ENCODE assay signal across 19 mouse cellular contexts in genomic region chr10:102527901-102528300, GRCm38 (mm10). TPM values are rescaled to one million over a fixed set of nuclear protein-coding genes. Genes with fewer than 3 reads are reported as not detected.
A peak's percentile ranks its signal among the peaks of the same experiment; 100 is the strongest.
DNase-seq lines count a peak whose midpoint lies in the region; ATAC-seq lines count a peak whose summit lies in the region.
"Had no signal": no experiment of that assay in that cellular context is flagged by ENCODE, and none has a peak within 500 bp of the region (broad histone marks: within the 10 kb centered on the region; RNA-seq: fewer than 3 reads in every experiment).

No protein-coding gene starts in this region.

- H3K9me3 ChIP-seq in kidney, embryonic 15.5 days (replicated peaks) = no peaks in the 10 kb centered on the region
- H3K9me3 ChIP-seq in lung, embryonic 15.5 days = no peaks in the 10 kb centered on the region
- H3K9me3 ChIP-seq in intestine, embryonic 16.5 days (ENCODE audit: control insufficient read depth, low read length) = no peaks in the 10 kb centered on the region
- H3K9me3 ChIP-seq in stomach, embryonic 16.5 days (replicated peaks; ENCODE audit: control insufficient read depth, low read length) = no peaks in the 10 kb centered on the region
- H3K9me3 ChIP-seq: embryonic facial prominence, embryonic 10.5 days; forebrain, embryonic 13.5 days; heart, embryonic 15.5 days had no signal

- no peak overlapping the region for H3K4me2 ChIP-seq in kidney, embryonic 15.5 days
- no peak overlapping the region for H3K4me2 ChIP-seq in lung, embryonic 15.5 days
- H3K4me2 ChIP-seq in intestine, embryonic 16.5 days (ENCODE audit: low read depth, low read length) = no peak overlapping the region
- no peak overlapping the region for H3K4me2 ChIP-seq in stomach, embryonic 16.5 days (ENCODE audit: low read depth, low read length)
- H3K4me2 ChIP-seq: forebrain, embryonic 13.5 days; heart, embryonic 11.5 days; heart, embryonic 15.5 days had no signal

- ATAC-seq in kidney, embryonic 15.5 days (replicated peaks; ENCODE audit: low FRiP score) = peak; percentile 70; the same call in 1 of the 2 replicates
- peak; percentile 46; the same call in 1 of the 2 replicates for ATAC-seq in lung, embryonic 15.5 days (ENCODE audit: borderline replicate concordance, extremely low read depth, low FRiP score, low TSS enrichment)
- peak; percentile 70 for ATAC-seq in intestine, embryonic 16.5 days
- ATAC-seq in stomach, embryonic 16.5 days (ENCODE audit: insufficient read depth, low FRiP score) = peak; percentile 75; the same call in 1 of the 2 replicates
- ATAC-seq: forebrain, embryonic 13.5 days; forebrain, postnatal 0 days had no signal

- H3K9ac ChIP-seq in kidney, embryonic 15.5 days = no peak overlapping the region
- no peak overlapping the region for H3K9ac ChIP-seq in lung, embryonic 15.5 days
- no peak overlapping the region for H3K9ac ChIP-seq in intestine, embryonic 16.5 days (ENCODE audit: low read depth, low read length)
- H3K9ac ChIP-seq in stomach, embryonic 16.5 days (ENCODE audit: low read length) = no peak overlapping the region
- H3K9ac ChIP-seq: forebrain, embryonic 13.5 days; forebrain, postnatal 0 days; heart, embryonic 15.5 days had no signal

- no peaks in the 10 kb centered on the region for H3K36me3 ChIP-seq in kidney, embryonic 15.5 days
- H3K36me3 ChIP-seq in lung, embryonic 15.5 days = no peaks in the 10 kb centered on the region
- H3K36me3 ChIP-seq in intestine, embryonic 16.5 days (ENCODE audit: control insufficient read depth, insufficient read depth, low read length) = no peaks in the 10 kb centered on the region
- no peaks in the 10 kb centered on the region for H3K36me3 ChIP-seq in stomach, embryonic 16.5 days (ENCODE audit: control insufficient read depth, insufficient read depth, low read length)
- H3K36me3 ChIP-seq: embryonic facial prominence, embryonic 10.5 days; heart, embryonic 15.5 days had no signal

- H3K27ac ChIP-seq in kidney, embryonic 15.5 days = no peak overlapping the region
- peak overlapping the region; percentile 50; the same call in 1 of the 2 replicates for H3K27ac ChIP-seq in lung, embryonic 15.5 days
- no peak overlapping the region for H3K27ac ChIP-seq in intestine, embryonic 16.5 days (ENCODE audit: low read length)
- H3K27ac ChIP-seq in stomach, embryonic 16.5 days (ENCODE audit: low read length) = no peak overlapping the region
- H3K27ac ChIP-seq: embryonic facial prominence, embryonic 10.5 days; forebrain, embryonic 13.5 days; heart, adult 2 months; heart, embryonic 15.5 days had no signal

- H3K27me3 ChIP-seq in kidney, embryonic 15.5 days = no peaks in the 10 kb centered on the region
- no peaks in the 10 kb centered on the region for H3K27me3 ChIP-seq in lung, embryonic 15.5 days
- no peaks in the 10 kb centered on the region for H3K27me3 ChIP-seq in intestine, embryonic 16.5 days (replicated peaks; ENCODE audit: control insufficient read depth, insufficient read depth, low read length)
- no peaks in the 10 kb centered on the region for H3K27me3 ChIP-seq in stomach, embryonic 16.5 days (ENCODE audit: control insufficient read depth, insufficient read depth, low read length)
- H3K27me3 ChIP-seq: forebrain, embryonic 13.5 days; heart, embryonic 15.5 days had no signal

- peaks cover 3% of the 10 kb centered on the region; the same call in 1 of the 2 replicates for H3K4me1 ChIP-seq in kidney, embryonic 15.5 days
- no peaks in the 10 kb centered on the region for H3K4me1 ChIP-seq in lung, embryonic 15.5 days
- H3K4me1 ChIP-seq in intestine, embryonic 16.5 days (ENCODE audit: control insufficient read depth, insufficient read depth, low read length) = no peaks in the 10 kb centered on the region
- H3K4me1 ChIP-seq in stomach, embryonic 16.5 days (ENCODE audit: control insufficient read depth, insufficient read depth, low read length) = no peaks in the 10 kb centered on the region
- H3K4me1 ChIP-seq: embryonic facial prominence, embryonic 10.5 days; forebrain, embryonic 13.5 days; heart, embryonic 15.5 days had no signal

- no peak overlapping the region for H3K4me3 ChIP-seq in kidney, embryonic 15.5 days (replicated peaks)
- no peak overlapping the region for H3K4me3 ChIP-seq in lung, embryonic 15.5 days
- no peak overlapping the region for H3K4me3 ChIP-seq in intestine, embryonic 16.5 days (ENCODE audit: low read length)
- H3K4me3 ChIP-seq in stomach, embryonic 16.5 days (replicated peaks; ENCODE audit: low read length) = no peak overlapping the region
- H3K4me3 ChIP-seq: embryonic facial prominence, embryonic 10.5 days; forebrain, embryonic 13.5 days; heart, adult 2 months; heart, embryonic 15.5 days had no signal

- WGBS in kidney, embryonic 15.5 days = 53% methylated on average over 3 of the region's 3 CpGs
- 16% methylated on average over 3 of the region's 3 CpGs for WGBS in lung, embryonic 15.5 days
- 30% methylated on average over 3 of the region's 3 CpGs for WGBS in intestine, embryonic 16.5 days
- WGBS in stomach, embryonic 16.5 days = 17% methylated on average over 3 of the region's 3 CpGs

- no peak for DNase-seq in kidney, postnatal 10 days
- DNase-seq in lung, postnatal 10 days = no peak
- DNase-seq in testis, postnatal 10 days (ENCODE audit: low spot score) = no peak
- DNase-seq: adrenal gland, postnatal 10 days; cerebellum, adult 2 months; cerebellum, postnatal 10 days; forebrain, postnatal 0 days; gastrocnemius, postnatal 14 days; heart, adult 2 months; heart, postnatal 14 days had no signal

RNA-seq across cellular contexts. Expression of gene Rassf9, which starts 15.9 kb away (rescaled TPM):
- polyA plus RNA-seq in kidney, embryonic 15.5 days (2015; fragmentation: Nextera tagmentation; extraction: Ambion mirVana) = 7.3 and 8.1 TPM in 2 replicates
- 5.8 and 6.1 TPM in 2 replicates for polyA plus RNA-seq in lung, embryonic 15.5 days (2015; fragmentation: Nextera tagmentation; extraction: Ambion mirVana)
- polyA plus RNA-seq in intestine, embryonic 16.5 days (2015; fragmentation: Nextera tagmentation; extraction: Ambion mirVana) = 1.5 and 2.0 TPM in 2 replicates
- 5.2 and 5.6 TPM in 2 replicates for polyA plus RNA-seq in stomach, embryonic 16.5 days (2015; fragmentation: Nextera tagmentation; extraction: Ambion mirVana)
- polyA plus RNA-seq: C2C12 had no signal

RNA-seq across cellular contexts. Expression of gene Nts, which starts 37.6 kb away (rescaled TPM):
- polyA plus RNA-seq in kidney, embryonic 15.5 days (2015; fragmentation: Nextera tagmentation; extraction: Ambion mirVana) = 8.8 and 13.1 TPM in 2 replicates
- 1.0 and 1.1 TPM in 2 replicates for polyA plus RNA-seq in lung, embryonic 15.5 days (2015; fragmentation: Nextera tagmentation; extraction: Ambion mirVana)
- 4.7 and 8.0 TPM in 2 replicates for polyA plus RNA-seq in intestine, embryonic 16.5 days (2015; fragmentation: Nextera tagmentation; extraction: Ambion mirVana)
- 0.66 and 0.79 TPM in 2 replicates for polyA plus RNA-seq in stomach, embryonic 16.5 days (2015; fragmentation: Nextera tagmentation; extraction: Ambion mirVana)
